Mouse (Mus musculus) T-helper 2 cell (primary cell): ENCODE results near the gene Afmid.

Experiments
- in situ Hi-C: fragments of 300-600 bp; cut with MboI, MseI; formaldehyde crosslinking; loops from one replicate; pipeline ENCODE4 v1.15.1; 2025; ENCODE audit warnings: high pct_unique_total_duplicates

Gene Afmid

GRCm38 (mm10) chr11:117877917-117878745 lies 52.4 kb downstream of the Afmid start:
- in situ Hi-C loops = loop anchor here (5.0 kb wide), 1 partner anchor 36 kb away; no protein-coding TSS in a partner anchor

GRCm38 (mm10) chr11:117878892-117879291 lies 53.2 kb downstream of the Afmid start:
- in situ Hi-C loops = loop anchor here (5.0 kb wide), 1 partner anchor 37 kb away; no protein-coding TSS in a partner anchor

- in situ Hi-C loops = loop anchor here (5.0 kb wide), 2 partner anchors 37 to 38 kb away; no protein-coding TSS in a partner anchor
Measured at GRCm38 (mm10) chr11:117879676-117880075, 54.0 kb downstream of the Afmid start.

DNA sequence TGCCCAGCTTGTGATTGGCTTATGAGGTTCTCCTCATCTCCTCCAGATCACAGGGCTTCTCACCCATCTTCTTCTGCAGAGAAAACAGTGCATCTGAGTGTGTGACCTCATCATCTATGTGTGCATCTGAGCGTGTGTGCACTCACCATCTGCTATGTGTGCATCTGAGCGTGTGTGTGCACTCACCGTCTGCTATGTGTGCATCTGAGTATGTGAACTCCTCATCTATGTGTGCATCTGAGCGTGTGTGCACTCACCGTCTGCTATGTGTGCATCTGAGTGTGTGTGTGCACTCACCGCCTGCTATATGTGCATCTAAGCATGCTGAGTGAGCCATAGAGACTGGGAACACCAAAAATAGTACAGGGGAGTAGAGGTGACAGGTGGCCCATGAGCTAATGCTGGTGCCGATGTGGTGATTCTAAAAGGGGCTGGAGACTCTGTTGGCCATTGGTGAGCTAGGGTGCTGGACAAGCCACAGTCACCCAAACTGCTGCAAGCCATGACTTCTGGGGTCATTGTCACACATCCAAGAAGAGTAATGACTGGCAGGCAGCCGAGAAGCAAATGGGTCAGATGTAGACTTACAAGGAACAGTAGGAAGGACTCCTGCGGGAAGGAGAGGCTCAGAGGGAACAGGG lies 54.7 kb downstream of the Afmid start:
- in situ Hi-C loops = loop anchor here (5.0 kb wide), 1 partner anchor 37 kb away; no protein-coding TSS in a partner anchor

DNA sequence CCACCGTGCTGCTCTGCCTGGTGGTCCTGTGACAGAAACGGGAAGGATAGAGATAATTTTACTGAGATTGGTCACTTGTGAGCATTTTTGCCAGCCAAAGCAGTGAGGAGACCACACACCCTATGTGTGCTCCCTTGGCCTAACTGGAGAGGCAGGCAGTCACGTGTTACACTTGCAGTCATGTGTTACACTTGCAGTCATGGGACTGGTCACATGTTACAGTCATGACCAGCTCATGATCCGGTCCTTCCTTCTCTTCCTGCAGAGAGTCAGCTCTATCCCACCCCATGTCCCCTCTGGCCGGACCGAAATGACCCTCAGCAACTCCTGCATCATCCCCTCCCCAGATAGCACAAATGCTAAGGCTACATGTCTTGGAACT lies 55.2 kb downstream of the Afmid start:
- in situ Hi-C loops = loop anchor here (5.0 kb wide), 1 partner anchor 36 kb away; no protein-coding TSS in a partner anchor

GRCm38 (mm10) chr11:117881787-117882186 lies 56.1 kb downstream of the Afmid start:
- in situ Hi-C loops = loop anchor here (5.0 kb wide), 1 partner anchor 36 kb away; no protein-coding TSS in a partner anchor

DNA sequence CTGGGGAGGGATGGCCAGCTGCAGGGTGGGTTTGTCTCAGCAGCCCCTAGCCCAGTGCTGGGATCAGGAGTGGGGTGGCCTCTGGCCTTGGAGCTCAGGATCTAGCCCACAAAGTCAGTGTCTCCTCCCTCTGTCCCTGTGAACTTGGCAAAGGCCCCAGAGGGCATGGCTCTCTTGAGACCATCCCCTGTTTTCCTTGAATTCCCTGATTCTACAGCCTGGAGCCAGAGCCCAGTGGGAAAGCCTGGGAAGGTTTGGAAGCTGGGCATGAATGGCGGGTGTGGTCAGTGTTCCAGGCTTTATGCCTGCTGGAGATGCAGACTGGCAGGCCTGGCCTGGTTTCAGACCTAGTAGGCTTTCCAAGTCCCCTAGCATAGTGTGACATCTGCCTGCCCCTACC lies 56.5 kb downstream of the Afmid start:
- in situ Hi-C loops = loop anchor here (5.0 kb wide), 1 partner anchor 35 kb away; no protein-coding TSS in a partner anchor

DNA sequence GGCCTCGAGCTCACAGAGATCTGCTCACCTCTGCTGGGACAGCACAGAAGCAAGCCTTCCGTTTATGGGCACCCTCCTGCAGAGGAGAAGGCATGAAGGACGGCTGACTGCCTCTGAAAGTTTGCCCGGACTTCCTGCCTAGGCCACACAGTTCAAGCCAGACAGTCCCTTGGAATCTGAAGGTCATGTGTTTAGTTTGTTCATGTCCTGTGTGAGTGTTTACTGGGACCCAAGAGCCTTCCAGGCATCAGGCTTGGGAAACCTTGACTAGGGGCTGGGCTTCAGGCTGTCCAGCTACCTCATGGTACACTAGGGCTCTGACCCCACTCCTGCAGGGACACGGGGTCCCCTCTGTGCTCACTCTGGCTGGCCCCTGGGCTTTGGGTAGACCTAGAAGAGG lies 60.3 kb downstream of the Afmid start:
- in situ Hi-C loops = no loop called here

DNA sequence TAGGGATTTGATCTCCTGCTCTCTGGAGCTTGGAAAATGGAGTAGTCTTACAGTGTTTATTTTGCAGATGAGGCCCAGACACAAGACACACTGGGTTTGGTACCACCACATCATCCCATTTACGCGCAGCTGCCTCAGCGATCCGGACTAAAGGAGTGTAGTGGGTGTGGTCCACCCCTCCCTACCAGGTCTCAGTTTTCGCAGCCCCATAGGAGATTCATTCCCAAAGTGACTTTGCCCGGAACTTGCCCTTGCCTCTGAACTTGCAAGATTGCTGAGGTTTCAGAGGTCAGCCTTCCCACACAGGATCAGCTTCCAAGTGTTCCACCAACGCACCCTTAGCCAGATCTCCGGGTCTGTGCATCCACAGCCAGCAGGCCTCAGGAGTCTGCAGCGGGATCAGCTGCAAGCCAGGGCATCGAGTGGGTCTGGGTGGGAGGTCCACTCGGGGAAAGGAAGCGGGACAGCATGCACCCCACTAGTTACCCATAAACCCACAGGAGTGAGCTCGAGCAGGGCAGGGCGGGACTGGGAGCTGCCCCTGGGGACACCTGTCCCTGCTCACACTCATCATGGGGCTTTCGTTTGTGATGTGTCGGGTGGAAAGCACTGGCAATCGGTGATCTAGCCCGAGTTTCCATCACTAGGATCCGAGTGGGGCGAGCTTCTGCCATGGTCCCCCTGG lies 62.6 kb downstream of the Afmid start:
- in situ Hi-C loops = no loop called here

- in situ Hi-C loops = no loop called here
Measured at GRCm38 (mm10) chr11:117888853-117889822, 63.4 kb downstream of the Afmid start.
